Mouse (Mus musculus) midbrain, embryonic 13.5 days (tissue): ENCODE measurements around the gene St7. TPM values are rescaled to one million over a fixed set of nuclear protein-coding genes. Genes with fewer than 3 reads are reported as not detected.
"Not testable (repeated sequence)": the region's sequence is repeated elsewhere in the genome, so short reads cannot be mapped to it uniquely, and the experiment has no call there.

Experiments
- ATAC-seq: fragments of 200-750 bp; cut with Nextera tagmentation; 2 replicates; pipeline ENCODE4 v1.8.0; 2017; ENCODE audit warnings: mild to moderate bottlenecking, moderate TSS enrichment, moderate library complexity
- H3K27ac ChIP-seq: fragments of 300-500 bp; sonication (generic); 2 replicates; pipeline ENCODE4 v1.5.1; 2015; ENCODE audit warnings: inconsistent platforms, mild to moderate bottlenecking, moderate library complexity
- H3K27me3 ChIP-seq: fragments of 300-500 bp; sonication (generic); 2 replicates; pipeline ENCODE4 v1.6.1; 2015; ENCODE audit warnings: mild to moderate bottlenecking, inconsistent platforms
- H3K36me3 ChIP-seq: fragments of 300-500 bp; sonication (generic); 2 replicates; pipeline ENCODE4 v1.6.1; 2015; ENCODE audit warnings: mild to moderate bottlenecking, inconsistent platforms
- H3K4me1 ChIP-seq: fragments of 300-500 bp; sonication (generic); replicated peaks from 2 replicates; pipeline ENCODE4 v1.6.1; 2015; ENCODE audit warnings: inconsistent platforms
- H3K4me2 ChIP-seq: fragments of 300-500 bp; sonication (generic); replicated peaks from 2 replicates; pipeline ENCODE4 v1.6.1; 2015; ENCODE audit warnings: moderate library complexity, mild to moderate bottlenecking, inconsistent platforms
- H3K4me3 ChIP-seq: fragments of 300-500 bp; sonication (generic); replicated peaks from 2 replicates; pipeline ENCODE4 v1.5.1; 2015; ENCODE audit warnings: mild to moderate bottlenecking, inconsistent platforms
- H3K9ac ChIP-seq: fragments of 300-500 bp; sonication (generic); replicated peaks from 2 replicates; pipeline ENCODE4 v1.6.1; 2015; ENCODE audit warnings: mild to moderate bottlenecking, inconsistent platforms
- H3K9me3 ChIP-seq: fragments of 300-500 bp; sonication (generic); 2 replicates; pipeline ENCODE4 v1.6.1; 2016; ENCODE audit warnings: mild to moderate bottlenecking, inconsistent platforms
- WGBS: fragments of 180-500 bp; shearing (Covaris S2); methylation state at CpG from one replicate; pipeline ENCODE4 v1.1.7; 2015; 5-methylcytosine and 5-hydroxymethylcytosine counted together
- polyA plus RNA-seq: library from polyadenylated mRNA; unstranded; fragments of >200 nt; fragmentation: Nextera tagmentation; extraction: Ambion mirVana; gene quantifications from 2 replicates; pipeline ENCODE4 v1.2.1, GENCODE M21; 2015

Gene St7
- polyA plus RNA-seq, 1 experiment from 2014 or later = 63.0 TPM

DNA sequence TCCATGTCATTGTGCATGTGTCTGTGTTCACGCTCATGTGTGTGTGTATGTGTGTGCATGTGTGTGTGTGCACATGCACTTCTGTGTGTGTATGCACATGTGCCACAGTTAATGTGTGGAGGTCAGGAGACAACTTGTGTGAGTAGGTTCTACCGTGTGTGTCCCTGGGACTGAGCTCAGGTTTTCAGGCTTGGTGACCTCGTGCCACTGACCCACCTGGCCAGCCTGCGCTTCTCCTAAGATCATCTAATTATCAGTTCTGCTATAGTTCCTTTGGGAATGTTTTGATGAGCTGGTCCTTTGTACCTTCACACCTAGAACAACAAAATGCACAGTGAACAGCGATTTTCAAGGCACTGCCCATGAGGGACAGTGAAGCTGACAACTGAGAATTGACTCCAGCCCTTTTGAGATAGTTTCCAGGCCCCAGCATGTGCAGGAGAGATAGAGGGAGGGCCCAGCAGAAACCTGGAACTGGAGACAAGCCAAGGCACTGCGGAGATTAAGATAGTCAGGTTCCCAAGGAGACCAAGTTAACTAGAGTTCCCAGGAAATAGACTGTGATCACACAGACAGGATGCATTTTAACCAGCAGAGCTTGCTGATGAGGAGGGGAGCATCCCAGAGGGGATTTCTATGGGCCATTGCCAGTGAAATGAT lies 12.3 kb upstream of the St7 start:
- no peak for ATAC-seq
- Histone ChIP-seq H3K4me2 (no peak overlapping the region), H3K36me3 (no peaks in the 10 kb centered on the region), H3K4me1 (no peaks in the 10 kb centered on the region), H3K9me3 (no peaks in the 10 kb centered on the region), H3K9ac (no peak overlapping the region), H3K4me3 (no peak overlapping the region), H3K27ac (no peak overlapping the region), H3K27me3 (no peaks in the 10 kb centered on the region)
- WGBS = 87% methylated on average over 6 of the region's 6 CpGs

DNA sequence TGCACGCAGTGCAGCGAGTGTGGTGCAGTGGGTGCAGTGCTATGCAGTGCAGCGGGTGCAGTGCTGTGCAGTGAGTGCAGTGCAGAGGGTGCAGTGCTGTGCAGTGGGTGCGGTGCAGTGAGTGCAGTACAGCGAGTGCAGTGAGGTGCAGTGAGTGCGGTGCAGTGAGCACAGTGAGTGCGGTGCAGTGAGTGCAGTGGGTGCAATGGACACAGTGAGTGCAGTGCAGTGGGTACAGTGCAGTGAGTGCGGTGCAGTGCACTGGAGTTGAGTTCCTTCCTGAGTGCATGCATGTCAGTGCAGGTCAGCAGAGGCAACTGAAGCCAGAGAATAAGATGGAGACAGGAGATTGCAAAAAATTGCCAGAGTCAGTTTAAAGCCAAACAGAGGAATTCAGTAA lies 10.9 kb upstream of the St7 start:
- Histone ChIP-seq H3K36me3 (no peaks in the 10 kb centered on the region), H3K27me3 (no peaks in the 10 kb centered on the region), H3K4me2 (no peak overlapping the region), H3K9me3 (no peaks in the 10 kb centered on the region), H3K27ac (no peak overlapping the region), H3K4me3 (no peak overlapping the region), H3K4me1 (no peaks in the 10 kb centered on the region), H3K9ac (no peak overlapping the region)
- 0 out of 2 replicates have a peak, but pooled peaks have one; percentile 30 for ATAC-seq
- WGBS = 96% methylated on average over 8 of the region's 8 CpGs

DNA sequence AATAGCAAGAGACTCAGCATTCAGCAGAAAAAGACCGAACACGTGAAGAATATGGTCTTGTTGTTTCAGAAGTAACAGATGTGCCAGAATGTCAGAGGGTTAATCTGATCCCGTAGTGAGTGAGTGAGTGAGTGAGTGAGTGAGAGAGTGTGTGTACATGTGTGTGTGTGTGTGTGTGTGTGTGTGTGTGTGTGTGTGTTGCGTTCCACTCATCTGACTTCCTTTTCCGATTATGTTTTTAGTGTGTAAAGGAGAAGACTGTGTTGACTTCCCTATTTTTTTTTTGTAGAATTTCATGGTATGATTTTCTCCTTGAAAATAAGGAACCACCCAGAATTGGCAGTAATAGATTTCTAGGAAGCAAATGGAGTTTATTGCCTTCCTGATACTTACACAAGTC lies 4.1 kb upstream of the St7 start:
- H3K4me3 ChIP-seq = no peak overlapping the region
- H3K9ac ChIP-seq = no peak overlapping the region
- H3K4me1 ChIP-seq = peaks cover 4% of the 10 kb centered on the region; the same call in 1 of the 2 replicates
- no peaks in the 10 kb centered on the region for H3K9me3 ChIP-seq
- no peaks in the 10 kb centered on the region for H3K27me3 ChIP-seq
- no peaks in the 10 kb centered on the region for H3K36me3 ChIP-seq
- H3K4me2 ChIP-seq = no peak overlapping the region
- no peak overlapping the region for H3K27ac ChIP-seq
- ATAC-seq = no peak
- 90% methylated on average over 5 of the region's 5 CpGs for WGBS

DNA sequence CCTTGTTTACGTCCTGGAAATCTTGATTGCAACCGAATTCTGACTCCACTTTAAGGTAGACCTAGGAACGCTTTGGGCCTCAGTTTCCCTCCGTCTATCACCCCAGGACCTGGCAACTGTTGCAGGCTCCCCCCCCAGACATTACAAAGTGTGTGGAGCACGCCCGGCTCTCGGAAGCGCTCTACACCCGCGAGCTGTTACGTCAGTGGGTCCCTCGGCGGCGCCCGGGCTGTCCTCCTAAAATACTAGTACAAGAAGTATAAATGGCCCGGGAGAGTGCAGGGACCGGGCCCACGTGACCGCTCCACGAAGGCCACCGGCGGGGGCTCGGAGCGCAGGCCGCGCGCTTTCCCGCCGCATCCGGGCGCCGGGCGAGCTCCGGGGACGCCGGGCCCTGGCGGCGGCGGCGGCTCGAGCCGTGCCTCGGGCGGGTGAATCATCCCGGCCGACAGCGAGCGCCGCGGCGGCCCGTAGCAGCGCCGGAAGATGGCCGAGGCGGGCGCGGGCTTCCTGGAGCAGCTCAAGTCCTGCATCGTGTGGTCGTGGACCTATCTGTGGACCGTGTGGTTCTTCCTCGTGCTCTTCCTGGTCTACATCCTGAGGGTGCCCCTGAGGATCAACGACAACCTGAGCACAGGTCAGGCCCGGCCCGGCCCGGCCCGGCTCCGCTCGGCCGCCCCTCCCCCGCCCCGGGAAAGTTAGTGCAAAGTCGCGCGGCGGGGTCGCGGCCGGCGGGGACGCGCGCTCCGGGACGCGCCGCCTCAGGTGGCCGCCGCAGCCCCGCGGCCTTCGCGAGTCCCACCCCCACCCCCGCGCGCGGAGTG lies 1.2 kb downstream of the St7 start:
- Histone ChIP-seq H3K4me3 (peak overlapping the region; percentile 74), H3K4me1 (peaks cover 9% of the 10 kb centered on the region; the same call in 1 of the 2 replicates), H3K27ac (peak overlapping the region; percentile 60; the same call in 1 of the 2 replicates), H3K36me3 (no peaks in the 10 kb centered on the region), H3K9ac (peak overlapping the region; percentile 77), H3K9me3 (no peaks in the 10 kb centered on the region), H3K27me3 (no peaks in the 10 kb centered on the region), H3K4me2 (peak overlapping the region; percentile 94)
- peak; percentile 95 for ATAC-seq
- WGBS = under 1% methylated on average over 68 of the region's 97 CpGs

DNA sequence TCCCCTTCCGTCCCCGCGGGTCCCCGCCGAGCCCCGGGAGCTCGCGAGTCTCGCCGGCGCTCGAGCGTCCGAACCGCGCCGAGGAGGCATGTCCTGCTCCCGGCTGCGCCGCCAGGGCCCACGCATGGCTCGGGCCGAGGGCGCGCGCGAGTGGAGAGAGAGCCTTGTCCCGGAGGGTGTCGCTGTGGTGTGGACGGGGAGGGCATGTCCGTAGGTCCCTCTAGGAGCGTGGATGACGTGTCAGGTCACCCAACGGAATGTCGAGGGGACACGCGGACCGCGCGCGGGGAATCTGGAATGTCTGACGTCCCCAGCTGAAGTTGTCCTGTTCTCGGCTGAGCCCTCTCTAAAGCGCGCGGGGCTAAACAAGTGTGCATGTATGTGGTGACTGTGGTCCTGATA lies 1.8 kb downstream of the St7 start:
- Histone ChIP-seq H3K9me3 (no peaks in the 10 kb centered on the region), H3K4me1 (peaks cover 9% of the 10 kb centered on the region; the same call in 1 of the 2 replicates), H3K4me2 (peak overlapping the region; percentile 94), H3K9ac (peak overlapping the region; percentile 77), H3K27ac (no peak overlapping the region), H3K36me3 (no peaks in the 10 kb centered on the region), H3K27me3 (no peaks in the 10 kb centered on the region), H3K4me3 (peak overlapping the region; percentile 74)
- ATAC-seq = peak; percentile 89
- WGBS = under 1% methylated on average over 34 of the region's 46 CpGs

DNA sequence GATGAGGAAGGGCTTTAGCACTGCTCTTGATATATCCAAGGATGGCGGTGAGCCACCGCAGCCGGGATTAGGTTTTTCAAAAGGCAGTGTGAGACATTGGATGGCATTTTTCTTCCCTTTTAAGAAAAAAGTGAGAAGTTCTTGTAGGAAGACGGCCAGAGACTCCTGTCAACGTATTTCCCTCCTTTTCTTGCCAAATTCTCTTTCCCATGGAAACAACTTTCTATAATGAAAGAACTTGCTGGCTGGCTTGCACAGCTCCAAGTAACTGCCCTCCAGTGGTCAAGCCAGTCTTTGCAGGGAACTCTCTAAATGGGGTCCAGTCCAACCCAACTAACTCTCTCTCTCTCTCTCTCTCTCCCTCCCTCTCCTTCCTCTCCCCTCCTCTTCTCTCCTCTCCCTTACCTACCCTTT lies 3.6 kb downstream of the St7 start:
- H3K9ac ChIP-seq = no peak overlapping the region
- H3K4me1 ChIP-seq = peaks cover 9% of the 10 kb centered on the region; the same call in 1 of the 2 replicates
- no peaks in the 10 kb centered on the region for H3K27me3 ChIP-seq
- ATAC-seq = no peak
- H3K27ac ChIP-seq = no peak overlapping the region
- H3K9me3 ChIP-seq = no peaks in the 10 kb centered on the region
- H3K4me3 ChIP-seq = no peak overlapping the region
- H3K4me2 ChIP-seq = 0 out of 2 replicates have a peak overlapping the region, but pooled peaks have one; percentile 9
- WGBS = 57% methylated on average over 5 of the region's 5 CpGs
- H3K36me3 ChIP-seq = no peaks in the 10 kb centered on the region

DNA sequence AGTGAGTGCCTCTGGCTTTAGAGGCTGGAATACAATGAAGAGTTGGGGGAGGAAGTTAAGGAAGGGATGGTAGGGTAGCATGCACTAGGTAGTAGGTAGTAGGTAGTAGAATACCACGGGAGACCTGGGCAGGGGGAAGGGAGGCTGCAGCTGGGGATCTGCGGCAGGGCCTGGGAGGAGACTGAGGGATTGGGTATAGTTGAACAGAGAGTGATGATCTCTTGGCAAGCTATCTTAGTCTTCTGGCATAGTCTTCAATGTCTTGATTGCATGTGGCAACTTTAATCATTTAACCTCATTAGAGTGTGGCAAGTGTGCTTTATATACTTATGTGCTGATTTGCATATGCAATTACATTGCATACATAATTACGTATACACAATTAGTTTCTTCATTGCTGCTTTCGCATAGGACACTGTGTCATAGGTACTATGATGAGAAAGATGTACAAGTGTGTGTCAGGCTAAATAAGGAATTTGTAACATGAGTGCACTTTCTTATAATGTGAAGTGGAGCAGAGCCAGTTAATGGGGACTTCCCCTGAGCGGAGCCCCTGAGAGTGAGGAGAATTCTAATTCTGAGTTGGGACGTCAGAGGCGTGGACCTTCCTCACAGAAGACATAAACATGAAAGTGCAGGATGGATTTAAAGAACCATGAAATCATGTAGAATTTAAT lies 8.3 kb downstream of the St7 start:
- Histone ChIP-seq H3K27me3 (no peaks in the 10 kb centered on the region), H3K4me2 (no peak overlapping the region), H3K4me3 (no peak overlapping the region), H3K9me3 (no peaks in the 10 kb centered on the region), H3K36me3 (no peaks in the 10 kb centered on the region), H3K4me1 (no peaks in the 10 kb centered on the region), H3K27ac (no peak overlapping the region), H3K9ac (no peak overlapping the region)
- 54% methylated on average over 7 of the region's 7 CpGs for WGBS
- peak; percentile 43 for ATAC-seq

DNA sequence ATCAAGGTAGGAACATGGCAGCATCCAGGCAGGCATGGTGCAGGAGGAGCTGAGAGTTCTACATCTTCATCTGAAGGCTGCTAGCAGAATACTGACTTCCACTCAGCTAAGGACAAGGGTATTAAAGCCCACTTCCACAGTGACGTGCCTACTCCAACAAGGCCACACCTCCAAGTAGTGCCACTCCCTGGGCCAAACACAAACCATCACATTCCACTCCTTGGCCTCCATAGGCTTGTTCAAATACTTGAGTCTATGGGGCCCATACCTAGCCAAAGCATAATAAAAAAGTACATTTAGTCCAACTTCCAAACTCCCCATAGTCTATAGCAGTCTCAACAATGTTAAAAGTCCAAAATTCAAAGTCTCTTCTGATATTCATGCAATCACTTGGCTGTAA lies 11.3 kb downstream of the St7 start:
- 87% methylated on average over 1 of the region's 1 CpGs for WGBS
- H3K4me2 ChIP-seq, H3K27ac ChIP-seq, H3K9ac ChIP-seq, H3K4me1 ChIP-seq, H3K9me3 ChIP-seq, H3K27me3 ChIP-seq, ATAC-seq, H3K36me3 ChIP-seq, H3K4me3 ChIP-seq: not testable (repeated sequence)

DNA sequence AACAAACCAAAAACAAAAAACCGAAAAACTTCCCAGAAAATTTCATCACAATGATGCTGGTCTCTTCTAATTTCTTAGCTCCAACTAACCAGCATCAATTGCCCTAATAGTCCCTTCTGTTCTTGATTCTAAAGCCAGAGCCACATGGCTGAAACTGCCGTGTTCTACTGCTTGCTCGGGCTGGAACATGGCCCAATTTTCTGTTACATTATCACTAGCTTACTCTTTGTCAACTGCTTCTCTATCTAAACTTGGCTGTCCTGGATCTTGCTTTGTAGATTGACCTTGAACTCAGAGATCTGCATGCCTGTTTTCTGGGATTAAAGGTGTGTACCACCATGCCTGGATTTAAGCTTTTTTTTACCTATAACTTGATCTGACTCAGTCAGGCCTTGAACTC lies 13.2 kb downstream of the St7 start:
- no peak overlapping the region for H3K9ac ChIP-seq
- H3K4me1 ChIP-seq = no peaks in the 10 kb centered on the region
- no peak for ATAC-seq
- no peaks in the 10 kb centered on the region for H3K9me3 ChIP-seq
- WGBS = 87% methylated on average over 3 of the region's 3 CpGs
- H3K4me2 ChIP-seq = no peak overlapping the region
- H3K4me3 ChIP-seq = no peak overlapping the region
- no peaks in the 10 kb centered on the region for H3K27me3 ChIP-seq
- H3K36me3 ChIP-seq = no peaks in the 10 kb centered on the region
- no peak overlapping the region for H3K27ac ChIP-seq

DNA sequence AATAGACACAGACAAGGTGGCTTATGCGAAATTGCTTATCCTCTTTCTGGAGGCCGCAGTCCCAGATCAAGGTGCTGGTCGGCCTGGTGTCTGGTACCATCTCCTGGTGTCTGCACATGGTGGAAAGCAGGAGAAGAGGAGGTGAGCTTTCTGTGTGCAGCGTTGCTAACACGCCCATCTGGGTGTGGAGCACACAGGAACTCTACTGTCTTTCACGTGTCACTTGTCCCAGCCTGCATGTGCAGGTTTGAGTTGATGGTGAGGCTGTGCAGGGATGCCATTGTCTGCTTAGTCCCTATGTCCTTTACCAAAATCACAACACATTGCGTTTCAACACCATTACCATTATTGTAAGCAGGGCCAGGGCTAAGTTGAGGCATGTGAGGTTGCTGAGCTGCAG lies 26.2 kb downstream of the St7 start:
- ATAC-seq = no peak
- 94% methylated on average over 7 of the region's 7 CpGs for WGBS
- Histone ChIP-seq H3K9me3 (no peaks in the 10 kb centered on the region), H3K4me2 (no peak overlapping the region), H3K4me1 (peaks cover 10% of the 10 kb centered on the region; the same call in 1 of the 2 replicates), H3K27me3 (0 out of 2 replicates have a peak, but pooled peaks cover under 1% of the 10 kb centered on the region), H3K27ac (no peak overlapping the region), H3K4me3 (no peak overlapping the region), H3K9ac (no peak overlapping the region), H3K36me3 (no peaks in the 10 kb centered on the region)

DNA sequence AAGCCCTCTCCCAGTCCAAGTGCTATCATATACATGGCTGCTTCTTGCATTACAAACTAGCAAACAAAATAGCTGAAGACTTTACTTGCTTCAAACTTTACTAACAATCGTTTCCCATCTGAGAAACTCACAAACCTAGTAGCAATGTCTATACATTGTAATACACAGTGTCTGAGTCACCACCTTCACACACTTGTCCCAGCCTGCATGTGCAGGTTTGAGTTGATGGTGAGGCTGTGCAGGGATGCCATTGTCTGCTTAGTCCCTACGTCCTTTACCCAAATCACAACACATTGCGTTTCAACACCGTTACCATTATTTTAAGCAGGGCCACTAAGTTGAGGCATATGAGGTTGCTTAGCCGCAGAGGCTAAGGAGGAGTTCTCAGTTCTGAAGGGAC lies 26.7 kb downstream of the St7 start:
- Histone ChIP-seq H3K36me3 (no peaks in the 10 kb centered on the region), H3K4me1 (peaks cover 10% of the 10 kb centered on the region; the same call in 1 of the 2 replicates), H3K4me2 (no peak overlapping the region), H3K9me3 (no peaks in the 10 kb centered on the region), H3K27ac (no peak overlapping the region), H3K4me3 (no peak overlapping the region), H3K27me3 (0 out of 2 replicates have a peak, but pooled peaks cover 3% of the 10 kb centered on the region), H3K9ac (no peak overlapping the region)
- ATAC-seq = no peak
- WGBS = 96% methylated on average over 5 of the region's 5 CpGs

DNA sequence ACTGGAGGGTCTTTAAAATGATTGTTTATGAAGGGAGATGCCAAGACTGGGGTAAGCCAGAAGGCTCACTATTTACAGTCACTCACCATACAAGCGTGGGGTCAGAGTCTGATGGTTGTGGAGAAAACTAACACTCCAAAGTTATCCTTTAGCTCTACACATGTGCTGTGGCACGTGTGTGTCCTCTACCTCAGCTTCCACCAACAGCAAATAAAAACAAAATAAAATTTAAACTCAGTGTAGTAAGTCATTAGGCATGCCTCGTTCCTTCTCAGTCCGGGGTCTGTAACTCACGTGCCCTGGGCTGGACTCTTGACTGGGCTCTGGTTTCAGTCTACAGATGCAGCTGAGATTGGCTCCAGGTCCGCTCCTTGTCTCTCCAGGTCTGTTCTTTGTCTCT lies 27.3 kb downstream of the St7 start:
- Histone ChIP-seq H3K27me3 (0 out of 2 replicates have a peak, but pooled peaks cover 3% of the 10 kb centered on the region), H3K4me1 (peaks cover 10% of the 10 kb centered on the region; the same call in 1 of the 2 replicates), H3K4me3 (no peak overlapping the region), H3K9ac (no peak overlapping the region), H3K9me3 (no peaks in the 10 kb centered on the region), H3K4me2 (no peak overlapping the region), H3K27ac (no peak overlapping the region), H3K36me3 (no peaks in the 10 kb centered on the region)
- 89% methylated on average over 6 of the region's 6 CpGs for whole genome bisulfite sequencing
- no peak for ATAC-seq
